Mouse (Mus musculus): Measurements from ENCODE around the gene Gm10220.
"Not testable (repeated sequence)": the region's sequence is repeated elsewhere in the genome, so short reads cannot be mapped to it uniquely, and the experiment has no call there.

DNA sequence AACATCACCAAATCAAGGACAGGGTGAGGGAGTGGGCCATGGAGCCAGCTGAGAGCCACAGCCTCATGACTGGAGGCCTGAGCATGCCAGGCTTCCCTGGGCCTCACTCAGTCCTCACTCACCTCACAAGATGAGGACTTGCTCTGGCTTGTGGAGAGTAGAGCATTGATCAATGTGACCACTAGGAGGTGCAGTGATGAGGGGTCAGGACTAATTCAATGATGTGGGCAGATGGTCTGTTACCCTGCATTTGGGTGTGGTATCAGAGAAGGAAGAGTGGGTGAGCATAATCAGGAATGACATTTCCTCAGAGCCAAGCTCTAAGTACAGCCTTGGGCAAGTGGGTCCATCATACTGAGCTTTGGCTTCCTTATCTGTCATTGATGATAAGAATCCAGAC is 42.2 kb downstream of the Gm10220 start:
- TF ChIP-seq EP300 (optimal IDR thresholded peaks at IDR 0.05); CTCF (IDR thresholded peaks at IDR 0.05; ENCODE audit: low read depth): not testable (repeated sequence)
